Mouse (Mus musculus) MEL (cell line): ENCODE data around the gene Gh. TPM values are rescaled to one million over a fixed set of nuclear protein-coding genes. Genes with fewer than 3 reads are reported as not detected.

Source experiments
- DNase-seq: peaks from one replicate; pipeline ENCODE4 v3.0.0; 2011; ENCODE audit warnings: low read depth, low spot score
- H3K27ac ChIP-seq: 2 replicates; pipeline ENCODE4 v1.5.1; 2012; ENCODE audit warnings: low read depth, mild to moderate bottlenecking, control low read depth, low read length, moderate library complexity; ENCODE audit not compliant: control insufficient read depth
- H3K27me3 ChIP-seq, 2 experiments: fragments of 150-350 bp in 1 of 2; sonication (generic) in 1 of 2; 2 replicates each; pipeline ENCODE4 v1.6.1; 2012; ENCODE audit warnings: low read length in 2 of 2, mild to moderate bottlenecking in 2 of 2, improper control_type of control experiment in 1 of 2, moderate library complexity in 1 of 2; ENCODE audit not compliant: insufficient read depth in 2 of 2, control insufficient read depth in 1 of 2
- H3K36me3 ChIP-seq, 2 experiments: 2 replicates each; pipeline ENCODE4 v1.6.1; 2012 to 2014; ENCODE audit warnings: low read length in 2 of 2, improper control_type of control experiment in 1 of 2, inconsistent platforms in 1 of 2, mild to moderate bottlenecking in 1 of 2; ENCODE audit not compliant: insufficient read depth in 2 of 2, control insufficient read depth in 1 of 2
- H3K4me1 ChIP-seq, 2 experiments: fragments of 150-350 bp in 1 of 2; sonication (generic) in 1 of 2; 2 replicates each; pipeline ENCODE4 v1.6.1; 2012; ENCODE audit warnings: low read length in 2 of 2, improper control_type of control experiment in 1 of 2, mild to moderate bottlenecking in 1 of 2; ENCODE audit not compliant: insufficient read depth in 2 of 2, control insufficient read depth in 1 of 2
- H3K4me3 ChIP-seq, 2 experiments: fragments of 150-350 bp in 1 of 2; sonication (generic) in 1 of 2; 2 replicates each; pipeline ENCODE4 v1.5.1; 2012; ENCODE audit warnings: low read depth in 2 of 2, low read length in 2 of 2, mild to moderate bottlenecking in 2 of 2, moderate library complexity in 2 of 2, control low read depth in 1 of 2, improper control_type of control experiment in 1 of 2; ENCODE audit not compliant: control insufficient read depth in 1 of 2, insufficient read depth in 1 of 2
- H3K79me2 ChIP-seq: 2 replicates; pipeline ENCODE4 v1.6.1; 2012; ENCODE audit warnings: mild to moderate bottlenecking, low read length, moderate library complexity; ENCODE audit not compliant: control insufficient read depth, poor library complexity, insufficient read depth
- H3K9ac ChIP-seq: 2 replicates; pipeline ENCODE4 v1.6.1; 2012; ENCODE audit warnings: low read depth, mild to moderate bottlenecking, control low read depth, low read length, moderate library complexity; ENCODE audit not compliant: control insufficient read depth, poor library complexity, severe bottlenecking
- H3K9me3 ChIP-seq: fragments of 150-350 bp; sonication (generic); replicated peaks from 2 replicates; pipeline ENCODE4 v1.6.1; 2012; ENCODE audit warnings: mild to moderate bottlenecking, low read length, improper control_type of control experiment, moderate library complexity; ENCODE audit not compliant: insufficient read depth
- BHLHE40 ChIP-seq: IDR thresholded peaks from 2 replicates; pipeline ENCODE4 v1.6.1; 2012; ENCODE audit warnings: low read depth, mild to moderate bottlenecking, inconsistent platforms, low read length, improper control_type of control experiment, borderline replicate concordance
- CHD1 ChIP-seq: IDR thresholded peaks from 2 replicates; pipeline ENCODE4 v1.6.1; 2012; ENCODE audit warnings: low read depth, mild to moderate bottlenecking, inconsistent platforms, low read length, improper control_type of control experiment
- CHD2 ChIP-seq: IDR thresholded peaks from 2 replicates; pipeline ENCODE4 v1.6.1; 2011; ENCODE audit warnings: low read length, improper control_type of control experiment
- CTCF ChIP-seq, 3 experiments: IDR thresholded peaks in 2 of 3; conservative IDR thresholded peaks in 1 of 3; 2 replicates each; pipeline ENCODE4 v1.5.1; 2011 to 2012; ENCODE audit warnings: low read length in 3 of 3, low read depth in 2 of 3, mild to moderate bottlenecking in 2 of 3, improper control_type of control experiment in 1 of 3, inconsistent platforms in 1 of 3, mixed read lengths in 1 of 3, moderate library complexity in 1 of 3; ENCODE audit not compliant: control insufficient read depth in 1 of 3, insufficient read depth in 1 of 3, poor library complexity in 1 of 3, severe bottlenecking in 1 of 3
- ELF1 ChIP-seq: IDR thresholded peaks from 2 replicates; pipeline ENCODE4 v1.6.1; 2014; ENCODE audit warnings: low read depth, mild to moderate bottlenecking, inconsistent platforms, low read length, improper control_type of control experiment, moderate library complexity
- EP300 ChIP-seq, 2 experiments: IDR thresholded peaks; 2 replicates each; pipeline ENCODE4 v1.6.1; 2011; ENCODE audit warnings: improper control_type of control experiment in 2 of 2, low read length in 2 of 2, low read depth in 1 of 2, mild to moderate bottlenecking in 1 of 2
- ETS1 ChIP-seq: IDR thresholded peaks from 2 replicates; pipeline ENCODE4 v1.6.1; 2012; ENCODE audit warnings: low read depth, mild to moderate bottlenecking, inconsistent platforms, low read length, improper control_type of control experiment, moderate library complexity
- GABPA ChIP-seq: IDR thresholded peaks from 2 replicates; pipeline ENCODE4 v1.6.1; 2012; ENCODE audit warnings: low read depth, mild to moderate bottlenecking, inconsistent platforms, low read length, improper control_type of control experiment, moderate library complexity
- GATA1 ChIP-seq: IDR thresholded peaks from 2 replicates; pipeline ENCODE4 v1.6.1; 2011; ENCODE audit warnings: low read depth, low read length, improper control_type of control experiment
- HCFC1 ChIP-seq: IDR thresholded peaks from 2 replicates; pipeline ENCODE4 v1.6.1; 2012; ENCODE audit warnings: low read depth, mild to moderate bottlenecking, inconsistent platforms, low read length, improper control_type of control experiment, moderate library complexity
- KAT2A ChIP-seq: conservative IDR thresholded peaks from 2 replicates; pipeline ENCODE4 v1.6.1; 2012; ENCODE audit warnings: low read depth, low read length, improper control_type of control experiment, inconsistent platforms
- MAX ChIP-seq: IDR thresholded peaks from 2 replicates; pipeline ENCODE4 v1.6.1; 2011; ENCODE audit warnings: low read length, improper control_type of control experiment
- MAZ ChIP-seq: IDR thresholded peaks from 2 replicates; pipeline ENCODE4 v1.6.1; 2012; ENCODE audit warnings: low read depth, mild to moderate bottlenecking, inconsistent platforms, low read length, improper control_type of control experiment
- MEF2A ChIP-seq: IDR thresholded peaks from 2 replicates; pipeline ENCODE4 v1.6.1; 2014; ENCODE audit warnings: low read depth, mild to moderate bottlenecking, inconsistent platforms, low read length, improper control_type of control experiment; ENCODE audit not compliant: poor library complexity, insufficient replicate concordance, severe bottlenecking; ENCODE audit errors: extremely low read depth
- MXI1 ChIP-seq: IDR thresholded peaks from 2 replicates; pipeline ENCODE4 v1.6.1; 2011; ENCODE audit warnings: mild to moderate bottlenecking, low read depth, low read length, improper control_type of control experiment
- MYB ChIP-seq: IDR thresholded peaks from 2 replicates; pipeline ENCODE4 v1.6.1; 2011; ENCODE audit warnings: mild to moderate bottlenecking, low read depth, low read length, improper control_type of control experiment
- NELFE ChIP-seq: IDR thresholded peaks from 2 replicates; pipeline ENCODE4 v1.6.1; 2011; ENCODE audit warnings: low read depth, low read length, improper control_type of control experiment
- NRF1 ChIP-seq: IDR thresholded peaks from 2 replicates; pipeline ENCODE4 v1.6.1; 2014; ENCODE audit warnings: low read depth, mild to moderate bottlenecking, inconsistent platforms, low read length, improper control_type of control experiment, moderate library complexity; ENCODE audit not compliant: poor library complexity, insufficient read depth, severe bottlenecking
- POLR2A ChIP-seq, 2 experiments: IDR thresholded peaks; 2 replicates each; pipeline ENCODE4 v1.6.1; 2011 to 2012; ENCODE audit warnings: low read length in 2 of 2, mild to moderate bottlenecking in 2 of 2, control low read depth in 1 of 2, improper control_type of control experiment in 1 of 2, low read depth in 1 of 2, moderate library complexity in 1 of 2; ENCODE audit not compliant: control insufficient read depth in 1 of 2, insufficient read depth in 1 of 2, poor library complexity in 1 of 2
- SIN3A ChIP-seq: IDR thresholded peaks from 2 replicates; pipeline ENCODE4 v1.6.1; 2012; ENCODE audit warnings: low read length, improper control_type of control experiment, inconsistent platforms
- SMC3 ChIP-seq: IDR thresholded peaks from 2 replicates; pipeline ENCODE4 v1.6.1; 2011; ENCODE audit warnings: low read depth, low read length, improper control_type of control experiment
- TAL1 ChIP-seq: IDR thresholded peaks from 2 replicates; pipeline ENCODE4 v1.6.1; 2012; ENCODE audit warnings: mild to moderate bottlenecking, inconsistent platforms, low read length, moderate library complexity, mixed read lengths
- TBP ChIP-seq: IDR thresholded peaks from 2 replicates; pipeline ENCODE4 v1.8.0; 2011; ENCODE audit warnings: low read depth, low read length, improper control_type of control experiment
- TCF12 ChIP-seq: IDR thresholded peaks from 2 replicates; pipeline ENCODE4 v1.6.1; 2014; ENCODE audit warnings: low read depth, mild to moderate bottlenecking, inconsistent platforms, low read length, improper control_type of control experiment, moderate library complexity
- UBTF ChIP-seq: IDR thresholded peaks from 2 replicates; pipeline ENCODE4 v1.6.1; 2012; ENCODE audit warnings: low read depth, mild to moderate bottlenecking, inconsistent platforms, low read length, improper control_type of control experiment, moderate library complexity, borderline replicate concordance; ENCODE audit not compliant: insufficient read depth
- ZKSCAN1 ChIP-seq: IDR thresholded peaks from 2 replicates; pipeline ENCODE4 v1.6.1; 2012; ENCODE audit warnings: low read depth, mild to moderate bottlenecking, inconsistent platforms, low read length, improper control_type of control experiment, moderate library complexity
- ZMIZ1 ChIP-seq: IDR thresholded peaks from 2 replicates; pipeline ENCODE4 v1.6.1; 2012; ENCODE audit warnings: low read depth, mild to moderate bottlenecking, inconsistent platforms, low read length, improper control_type of control experiment, moderate library complexity
- polyA plus RNA-seq, 2 experiments: library from polyadenylated mRNA; stranded (reverse) in 1 of 2; unstranded in 1 of 2; fragments of >175 nt in 1 of 2; fragments of >200 nt in 1 of 2; gene quantifications; 2 replicates each; pipeline versions ENCODE4 v1.2.1 to v1.2.4; 2012; ENCODE audit warnings: low replicate concordance in 2 of 2, low read depth in 1 of 2; ENCODE audit not compliant: insufficient read length in 2 of 2, insufficient read depth in 1 of 2, missing spikeins in 1 of 2
- total RNA-seq: library from RNA; depleted of rRNA; stranded (reverse); fragments of 300-350 nt; gene quantifications from 2 replicates; pipeline ENCODE4 v1.2.3, GENCODE M21; 2012

Gene Gh
- total and polyA plus RNA-seq, 3 experiments, result 0.08 TPM; not detected in 2

DNA sequence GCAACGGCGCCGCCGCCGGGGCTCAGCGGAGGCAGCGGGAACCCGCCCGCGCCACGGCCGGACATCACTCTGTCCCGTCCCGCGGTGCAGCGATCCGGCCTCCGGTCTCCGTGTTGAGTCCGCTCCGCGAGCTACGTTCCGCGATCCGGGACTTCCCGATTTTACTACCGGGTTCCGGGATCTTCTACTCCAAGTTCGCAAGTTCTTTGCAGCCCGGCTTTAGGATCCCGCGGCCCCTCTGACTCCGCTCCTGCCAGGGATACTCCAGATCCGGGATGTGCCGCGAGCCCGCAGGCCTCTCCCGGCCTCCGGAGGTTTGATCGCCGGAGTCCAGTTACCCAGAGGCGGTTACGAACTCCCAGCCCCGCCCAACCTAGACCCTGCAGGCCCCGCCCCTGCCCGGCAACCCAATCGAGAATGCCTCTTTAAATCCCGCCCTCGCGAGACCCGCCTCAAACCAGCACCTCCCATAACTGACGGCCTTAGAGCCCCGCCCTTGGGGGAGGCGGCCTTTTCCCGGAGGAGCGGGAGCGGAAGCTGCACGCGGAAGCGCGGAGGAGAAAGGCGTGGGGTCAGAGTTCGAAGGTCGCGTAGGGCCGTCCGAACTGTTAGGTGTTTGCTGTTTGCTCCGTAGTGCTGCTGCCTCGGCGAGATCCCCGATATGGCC lies 28.9 kb downstream of the Gh start, which contains the start of gene Smarcd2:
Smarcd2 (minus strand) TSS at position 329 of the 667 bp plus-strand sequence.
- Histone ChIP-seq H3K9me3 (no peaks in the 10 kb centered on the region), H3K79me2 (peaks cover 43% of the 10 kb centered on the region), H3K27me3 (no peaks in the 10 kb centered on the region), H3K4me1 (peaks cover 0 to 41% of the 10 kb centered on the region in 2 experiments; a peak in 3 of 4 replicates), H3K9ac (peak within 1 kb of the TSS; percentile 98), H3K36me3 (peaks cover 0 to 19% of the 10 kb centered on the region in 2 experiments; a peak in 2 of 4 replicates), H3K27ac (peak within 1 kb of the TSS; percentile 78), H3K4me3 (peak within 1 kb of the TSS; percentile 89 to 93)
- DNase-seq, result peak; percentile 100
- peak; percentile 90; the same call in 1 of the 2 replicates for TF ChIP-seq MAZ
- TF ChIP-seq KAT2A, result peak; percentile 74; the same call in 1 of the 2 replicates
- peak; percentile 90 for TF ChIP-seq HCFC1
- TF ChIP-seq NRF1, result 0 out of 2 replicates have a peak, but pooled peaks have one; percentile 42
- TF ChIP-seq TAL1, result no peak
- peak in 1 of 2 experiments; percentile 51; a peak in 2 of 4 replicates for TF ChIP-seq EP300 (IDR thresholded peaks at IDR 0.05; ENCODE audit: low read depth in 1 of 2, low read length in 2 of 2)
- TF ChIP-seq GABPA, result no peak
- TF ChIP-seq POLR2A (IDR thresholded peaks at IDR 0.05; ENCODE audit: control insufficient read depth in 1 of 2, insufficient read depth in 1 of 2, low read depth in 1 of 2, low read length in 2 of 2, poor library complexity in 1 of 2), result peak; percentile 34 to 85
- peak; percentile 68; the same call in 1 of the 2 replicates for TF ChIP-seq TCF12
- TF ChIP-seq GATA1, result 0 out of 2 replicates have a peak, but pooled peaks have one; percentile 16
- no peak for TF ChIP-seq CHD1
- peak; percentile 80 for TF ChIP-seq MXI1
- TF ChIP-seq NELFE, result peak; percentile 76
- peak; percentile 23; the same call in 1 of the 2 replicates for TF ChIP-seq ZMIZ1
- TF ChIP-seq SIN3A, result peak; percentile 90
- no peak for TF ChIP-seq SMC3
- peak; percentile 95 for TF ChIP-seq CHD2
- peak; percentile 93 for TF ChIP-seq MAX
- TF ChIP-seq MYB, result peak; percentile 68; the same call in 1 of the 2 replicates
- TF ChIP-seq ETS1, result peak; percentile 40
- TF ChIP-seq BHLHE40, result peak; percentile 53; the same call in 1 of the 2 replicates
- 0 out of 6 replicates have a peak, but pooled peaks of 1 of the 3 experiments have one; percentile 11 for TF ChIP-seq CTCF (IDR thresholded peaks at IDR 0.05 in 2 of 3, conservative IDR thresholded peaks at IDR 0.05 in 1 of 3; ENCODE audit: control insufficient read depth in 1 of 3, insufficient read depth in 1 of 3, low read depth in 2 of 3, low read length in 3 of 3, poor library complexity in 1 of 3, severe bottlenecking in 1 of 3)
- TF ChIP-seq TBP, result peak; percentile 84
- peak; percentile 81; the same call in 1 of the 2 replicates for TF ChIP-seq UBTF
- TF ChIP-seq MEF2A, result no peak
- TF ChIP-seq ELF1, result peak; percentile 94
- no peak for TF ChIP-seq ZKSCAN1
